Mouse (Mus musculus): ENCODE results near the gene Crtc2. TPM values are rescaled to one million over a fixed set of nuclear protein-coding genes. Genes with fewer than 3 reads are reported as not detected.
"Not testable (repeated sequence)": the region's sequence is repeated elsewhere in the genome, so short reads cannot be mapped to it uniquely, and the experiment has no call there.

Gene Crtc2
- polyA plus RNA-seq, 1 experiment from 2014 or later = 25.3 TPM

- Histone ChIP-seq H3K36me3 (peaks cover 75% of the 10 kb centered on the region), H3K27ac (no peak overlapping the region), H3K27me3 (replicated peaks) (no peaks in the 10 kb centered on the region), H3K4me3 (no peak overlapping the region), H3K9me3 (no peaks in the 10 kb centered on the region), H3K4me1 (no peaks in the 10 kb centered on the region), H3K9ac (no peak overlapping the region), H3K4me2 (replicated peaks) (no peak overlapping the region)
- 44% methylated on average over 16 of the region's 16 CpGs for WGBS
- no peak for ATAC-seq (ENCODE audit: low FRiP score, low read depth)
Observed at GRCm38 (mm10) chr3:90276858-90277257, 22.9 kb downstream of the Crtc2 start.

- H3K36me3 ChIP-seq = peaks cover 66% of the 10 kb centered on the region
Observed at GRCm38 (mm10) chr3:90277793-90278192, 23.8 kb downstream of the Crtc2 start.

GRCm38 (mm10) chr3:90278211-90278610, 24.2 kb downstream of the Crtc2 start:
- Histone ChIP-seq H3K9ac (no peak overlapping the region), H3K36me3 (peaks cover 63% of the 10 kb centered on the region), H3K27me3 (replicated peaks) (no peaks in the 10 kb centered on the region), H3K4me2 (replicated peaks) (no peak overlapping the region), H3K4me3 (no peak overlapping the region), H3K4me1 (no peaks in the 10 kb centered on the region), H3K9me3 (no peaks in the 10 kb centered on the region), H3K27ac (no peak overlapping the region)
- ATAC-seq (ENCODE audit: low FRiP score, low read depth) = no peak
- 98% methylated on average over 10 of the region's 10 CpGs for WGBS

More at GRCm38 (mm10) chr3:90277793-90278192, 23.8 kb downstream of the Crtc2 start:
- Histone ChIP-seq H3K4me3 (no peak overlapping the region), H3K9ac (no peak overlapping the region), H3K9me3 (no peaks in the 10 kb centered on the region), H3K4me2 (replicated peaks) (no peak overlapping the region), H3K27ac (no peak overlapping the region), H3K27me3 (replicated peaks) (no peaks in the 10 kb centered on the region), H3K4me1 (no peaks in the 10 kb centered on the region)
- 91% methylated on average over 9 of the region's 9 CpGs for WGBS
- ATAC-seq (ENCODE audit: low FRiP score, low read depth) = no peak

- 92% methylated on average over 9 of the region's 9 CpGs for WGBS
- Histone ChIP-seq H3K27me3 (replicated peaks) (no peaks in the 10 kb centered on the region), H3K36me3 (peaks cover 56% of the 10 kb centered on the region), H3K4me2 (replicated peaks) (no peak overlapping the region), H3K9ac (no peak overlapping the region), H3K4me3 (no peak overlapping the region), H3K9me3 (no peaks in the 10 kb centered on the region), H3K27ac (no peak overlapping the region), H3K4me1 (no peaks in the 10 kb centered on the region)
- no peak for ATAC-seq (ENCODE audit: low FRiP score, low read depth)
Observed at GRCm38 (mm10) chr3:90279216-90279615, 25.3 kb downstream of the Crtc2 start.

GRCm38 (mm10) chr3:90279743-90280142, 25.8 kb downstream of the Crtc2 start:
- Histone ChIP-seq H3K4me1 (no peaks in the 10 kb centered on the region), H3K36me3 (peaks cover 56% of the 10 kb centered on the region), H3K27ac (no peak overlapping the region), H3K27me3 (replicated peaks) (no peaks in the 10 kb centered on the region), H3K9ac (no peak overlapping the region), H3K4me2 (replicated peaks) (no peak overlapping the region), H3K9me3 (no peaks in the 10 kb centered on the region), H3K4me3 (no peak overlapping the region)
- ATAC-seq (ENCODE audit: low FRiP score, low read depth) = no peak
- WGBS = 96% methylated on average over 7 of the region's 7 CpGs

- no peak overlapping the region for H3K4me2 ChIP-seq (replicated peaks)
- H3K27ac ChIP-seq = no peak overlapping the region
- no peak overlapping the region for H3K4me3 ChIP-seq
- no peaks in the 10 kb centered on the region for H3K4me1 ChIP-seq
- H3K27me3 ChIP-seq (replicated peaks) = no peaks in the 10 kb centered on the region
- no peaks in the 10 kb centered on the region for H3K9me3 ChIP-seq
- no peak overlapping the region for H3K9ac ChIP-seq
- peaks cover 50% of the 10 kb centered on the region for H3K36me3 ChIP-seq
- no peak for ATAC-seq (ENCODE audit: low FRiP score, low read depth)
- WGBS = 87% methylated on average over 9 of the region's 9 CpGs
Observed at GRCm38 (mm10) chr3:90280708-90281107, 26.7 kb downstream of the Crtc2 start.

GRCm38 (mm10) chr3:90284150-90284549, 30.2 kb downstream of the Crtc2 start:
- 100% methylated on average over 2 of the region's 2 CpGs for WGBS
- H3K4me3 ChIP-seq = no peak overlapping the region

GRCm38 (mm10) chr3:90289403-90289802, 35.4 kb downstream of the Crtc2 start:
- 65% methylated on average over 3 of the region's 3 CpGs for WGBS
- not testable (repeated sequence) for H3K9me3 ChIP-seq; ATAC-seq (ENCODE audit: low FRiP score, low read depth)

More at GRCm38 (mm10) chr3:90284150-90284549, 30.2 kb downstream of the Crtc2 start:
- Histone ChIP-seq H3K9ac (no peak overlapping the region), H3K27me3 (replicated peaks) (no peaks in the 10 kb centered on the region), H3K4me2 (replicated peaks) (no peak overlapping the region), H3K4me1 (no peaks in the 10 kb centered on the region), H3K36me3 (peaks cover 19% of the 10 kb centered on the region), H3K27ac (no peak overlapping the region), H3K9me3 (no peaks in the 10 kb centered on the region)
- ATAC-seq (ENCODE audit: low FRiP score, low read depth) = no peak

GRCm38 (mm10) chr3:90290602-90291001, 36.6 kb downstream of the Crtc2 start:
- Histone ChIP-seq H3K4me2 (replicated peaks) (no peak overlapping the region), H3K27me3 (replicated peaks) (no peaks in the 10 kb centered on the region), H3K9ac (no peak overlapping the region), H3K27ac (no peak overlapping the region), H3K36me3 (no peaks in the 10 kb centered on the region), H3K4me3 (no peak overlapping the region), H3K4me1 (peaks cover 10% of the 10 kb centered on the region), H3K9me3 (no peaks in the 10 kb centered on the region)
- WGBS = 85% methylated on average over 1 of the region's 1 CpGs
- no peak for ATAC-seq (ENCODE audit: low FRiP score, low read depth)

More at GRCm38 (mm10) chr3:90289403-90289802, 35.4 kb downstream of the Crtc2 start:
- H3K4me2 ChIP-seq (replicated peaks); H3K9ac ChIP-seq; H3K27me3 ChIP-seq (replicated peaks); H3K27ac ChIP-seq; H3K4me1 ChIP-seq; H3K36me3 ChIP-seq; H3K4me3 ChIP-seq: not testable (repeated sequence)

- Histone ChIP-seq H3K4me2 (replicated peaks) (peak overlapping the region; percentile 59), H3K4me1 (peaks cover 10% of the 10 kb centered on the region), H3K27me3 (replicated peaks) (no peaks in the 10 kb centered on the region), H3K9me3 (no peaks in the 10 kb centered on the region), H3K9ac (peak overlapping the region; percentile 69), H3K4me3 (peak overlapping the region; percentile 45; the same call in 1 of the 2 replicates), H3K27ac (peak overlapping the region; percentile 89), H3K36me3 (no peaks in the 10 kb centered on the region)
- WGBS = 45% methylated on average over 2 of the region's 2 CpGs
- no peak for ATAC-seq (ENCODE audit: low FRiP score, low read depth)
Observed at GRCm38 (mm10) chr3:90291982-90292344, 38.0 kb downstream of the Crtc2 start.

- H3K36me3 ChIP-seq = no peaks in the 10 kb centered on the region
- H3K27me3 ChIP-seq (replicated peaks) = no peaks in the 10 kb centered on the region
- no peaks in the 10 kb centered on the region for H3K9me3 ChIP-seq
- H3K27ac ChIP-seq = peak within 1 kb of the TSS; percentile 96
- peak within 1 kb of the TSS; percentile 96 for H3K9ac ChIP-seq
- H3K4me1 ChIP-seq = peaks cover 10% of the 10 kb centered on the region
- peak; percentile 99 for ATAC-seq (ENCODE audit: low FRiP score, low read depth)
- 1% methylated on average over 47 of the region's 47 CpGs for WGBS
- H3K4me2 ChIP-seq (replicated peaks) = peak within 1 kb of the TSS; percentile 74
- H3K4me3 ChIP-seq = peak within 1 kb of the TSS; percentile 95
Observed at GRCm38 (mm10) chr3:90292345-90293275, 38.6 kb downstream of the Crtc2 start, which contains the start of gene Gatad2b. Gene Gatad2b, plus strand, starts transcription at chr3:90293178.

GRCm38 (mm10) chr3:90293352-90294063, 39.5 kb downstream of the Crtc2 start:
- Histone ChIP-seq H3K4me2 (replicated peaks) (peak overlapping the region; percentile 74), H3K27me3 (replicated peaks) (no peaks in the 10 kb centered on the region), H3K4me3 (peak overlapping the region; percentile 95), H3K27ac (peak overlapping the region; percentile 96), H3K36me3 (no peaks in the 10 kb centered on the region), H3K4me1 (peaks cover 10% of the 10 kb centered on the region), H3K9ac (peak overlapping the region; percentile 96), H3K9me3 (no peaks in the 10 kb centered on the region)
- peak; percentile 63 for ATAC-seq (ENCODE audit: low FRiP score, low read depth)
- WGBS = under 1% methylated on average over 39 of the region's 68 CpGs
